12 mouse cellular contexts compared by ENCODE assay signal in the genomic region with DNA sequence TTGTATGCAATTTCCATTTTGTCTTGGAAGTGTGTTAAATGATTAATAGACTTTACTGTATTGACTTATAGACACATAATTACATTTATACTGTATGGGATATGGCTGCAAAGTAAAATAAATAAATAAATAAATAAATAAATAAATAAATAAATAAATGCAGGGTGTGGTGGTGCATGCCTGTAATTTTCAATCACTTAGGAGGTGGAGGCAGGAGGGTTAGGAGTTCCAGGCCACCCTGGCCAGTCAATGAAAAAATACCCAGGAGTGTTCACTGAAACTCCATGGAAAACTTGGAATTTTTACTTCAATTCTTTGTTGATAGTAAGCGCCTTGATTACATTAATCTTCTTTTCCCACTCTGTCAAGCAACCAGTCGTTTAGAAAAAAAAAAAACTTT. TPM values are rescaled to one million over a fixed set of nuclear protein-coding genes. Genes with fewer than 3 reads are reported as not detected.
A peak's percentile ranks its signal among the peaks of the same experiment; 100 is the strongest.
DNase-seq lines count a peak whose midpoint lies in the region; ATAC-seq and TF ChIP-seq lines count a peak whose summit lies in the region.
"Had no signal": no experiment of that assay in that cellular context is flagged by ENCODE, and none has a peak within 500 bp of the region (broad histone marks: within the 10 kb centered on the region; RNA-seq: fewer than 3 reads in every experiment).

No protein-coding gene starts in this region.

- WGBS in heart, embryonic 11.5 days (ENCODE audit: insufficient replicate concordance) = 54% methylated on average over 2 of the region's 2 CpGs
- 36% methylated on average over 2 of the region's 2 CpGs for WGBS in lung, embryonic 14.5 days
- WGBS in hindbrain, postnatal 0 days = 69% methylated on average over 2 of the region's 2 CpGs
- WGBS in macrophage (ENCODE audit: missing documents) = 64% methylated on average over 2 of the region's 2 CpGs

- no peak for ATAC-seq in heart, embryonic 11.5 days (replicated peaks; ENCODE audit: insufficient number of reproducible peaks, low FRiP score, low TSS enrichment)
- 0 out of 2 replicates have a peak, but pooled peaks have one; percentile 25 for ATAC-seq in lung, embryonic 14.5 days (ENCODE audit: insufficient read depth)
- no peak; the same call in 1 of the 2 replicates for ATAC-seq in hindbrain, postnatal 0 days

- no peak overlapping the region for H3K27ac ChIP-seq in heart, embryonic 11.5 days (ENCODE audit: low read depth, low read length)
- no peak overlapping the region for H3K27ac ChIP-seq in lung, embryonic 14.5 days (ENCODE audit: low read depth)
- no peak overlapping the region for H3K27ac ChIP-seq in hindbrain, postnatal 0 days
- H3K27ac ChIP-seq in macrophage = no peak overlapping the region

- peak overlapping the region; percentile 56 for H3K4me3 ChIP-seq in heart, embryonic 11.5 days (ENCODE audit: low read depth, low read length)
- peak overlapping the region; percentile 51 for H3K4me3 ChIP-seq in lung, embryonic 14.5 days (ENCODE audit: low read depth, low read length)
- H3K4me3 ChIP-seq in hindbrain, postnatal 0 days (ENCODE audit: low read length) = peak overlapping the region; percentile 39; the same call in 1 of the 2 replicates
- 0 out of 2 replicates have a peak overlapping the region, but pooled peaks have one; percentile 29 for H3K4me3 ChIP-seq in macrophage (ENCODE audit: inconsistent target)

- TF ChIP-seq CTCF in lung, embryonic 14.5 days (IDR thresholded peaks at IDR 0.05; ENCODE audit: low read depth) = no peak
- TF ChIP-seq CTCF in hindbrain, postnatal 0 days (IDR thresholded peaks at IDR 0.05; ENCODE audit: low read depth) = no peak

- peak overlapping the region; percentile 69 for H3K4me2 ChIP-seq in heart, embryonic 11.5 days
- H3K4me2 ChIP-seq in lung, embryonic 14.5 days = peak overlapping the region; percentile 72
- H3K4me2 ChIP-seq in hindbrain, postnatal 0 days (ENCODE audit: low read depth, low read length) = peak overlapping the region; percentile 57

- H3K9ac ChIP-seq in heart, embryonic 11.5 days (ENCODE audit: low read depth, low read length) = no peak overlapping the region
- H3K9ac ChIP-seq in lung, embryonic 14.5 days = peak overlapping the region; percentile 76; the same call in 1 of the 2 replicates
- H3K9ac ChIP-seq in hindbrain, postnatal 0 days (replicated peaks; ENCODE audit: low read length) = no peak overlapping the region; the same call in 1 of the 2 replicates

- intact Hi-C loops in heart, postnatal 36 days (cut with DNase I) = loop anchor here (2.0 to 10.0 kb wide), 4 partner anchors 82 to 1292 kb away; a partner anchor contains a TSS

- DNase-seq in heart, postnatal 36 days = no peak
- DNase-seq in lung, embryonic 14.5 days = peak; percentile 12
- DNase-seq in lung, postnatal 10 days = no peak
- no peak for DNase-seq in hindbrain, postnatal 0 days (ENCODE audit: low spot score)
- no peak for DNase-seq in retina, embryonic 14.5 days (ENCODE audit: low spot score)
- DNase-seq in adrenal gland, postnatal 25 days = no peak
- DNase-seq: retina, postnatal 1 day had no signal

- H3K9me3 ChIP-seq in heart, embryonic 11.5 days (replicated peaks; ENCODE audit: control insufficient read depth, low read length) = no peaks in the 10 kb centered on the region
- no peaks in the 10 kb centered on the region for H3K9me3 ChIP-seq in lung, embryonic 14.5 days (ENCODE audit: low read depth, low read length)
- no peaks in the 10 kb centered on the region for H3K9me3 ChIP-seq in hindbrain, postnatal 0 days (ENCODE audit: low read length)

- no peaks in the 10 kb centered on the region for H3K79me2 ChIP-seq in macrophage (ENCODE audit: inconsistent target)

- H3K27me3 ChIP-seq in heart, embryonic 11.5 days (ENCODE audit: control insufficient read depth, insufficient read depth, low read length) = no peaks in the 10 kb centered on the region
- no peaks in the 10 kb centered on the region for H3K27me3 ChIP-seq in lung, embryonic 14.5 days (ENCODE audit: insufficient read depth, low read length)
- no peaks in the 10 kb centered on the region for H3K27me3 ChIP-seq in hindbrain, postnatal 0 days (ENCODE audit: insufficient read depth, low read length)

- no peaks in the 10 kb centered on the region for H3K4me1 ChIP-seq in heart, embryonic 11.5 days (ENCODE audit: control insufficient read depth, insufficient read depth, low read length)
- 0 out of 2 replicates have a peak, but pooled peaks cover 7% of the 10 kb centered on the region for H3K4me1 ChIP-seq in lung, embryonic 14.5 days (ENCODE audit: insufficient read depth)
- 0 out of 2 replicates have a peak, but pooled peaks cover 4% of the 10 kb centered on the region for H3K4me1 ChIP-seq in hindbrain, postnatal 0 days (ENCODE audit: insufficient read depth, low read length)

- H3K36me3 ChIP-seq in heart, embryonic 11.5 days (ENCODE audit: control insufficient read depth, insufficient read depth, low read length) = no peaks in the 10 kb centered on the region
- H3K36me3 ChIP-seq in lung, embryonic 14.5 days (ENCODE audit: insufficient read depth) = no peaks in the 10 kb centered on the region
- no peaks in the 10 kb centered on the region for H3K36me3 ChIP-seq in hindbrain, postnatal 0 days (ENCODE audit: insufficient read depth, low read length)
- H3K36me3 ChIP-seq in macrophage (ENCODE audit: inconsistent target) = no peaks in the 10 kb centered on the region

RNA-seq across cellular contexts. Expression of a gene that starts 1.1 kb away (rescaled TPM):
- 69.3 and 71.5 TPM in 2 replicates for polyA plus RNA-seq in heart, embryonic 11.5 days (2014; fragmentation: Nextera tagmentation; extraction: Ambion mirVana)
- total RNA-seq in heart, postnatal 36 days (2021) = 10 to 100 TPM; 64.8 to 69.5 TPM
- 116 and 117 TPM in 2 replicates for polyA plus RNA-seq in lung, embryonic 14.5 days (2014; fragmentation: Nextera tagmentation; extraction: Ambion mirVana)
- 7.9 and 11.4 TPM in 2 replicates for total RNA-seq in hindbrain, postnatal 0 days (2014; rRNA removed)
- 31.0 and 33.7 TPM in 2 replicates for polyA plus RNA-seq in hindbrain, postnatal 0 days (2015; fragmentation: Nextera tagmentation; extraction: Ambion mirVana)
- total RNA-seq in macrophage (2018; cell fraction: chromatin; rRNA removed) = 1 to 10 TPM in 14 of 26 experiments, under 1 TPM in 1, not detected in 11; 0.99 to 4.0 (median 1.3) TPM
- total RNA-seq in macrophage (2018; cell fraction: cytosol; rRNA removed) = 10 to 100 TPM; 10.3 to 26.0 (median 16.3) TPM
- total RNA-seq in macrophage (2018; cell fraction: nucleus; rRNA removed) = 10 to 100 TPM in 6 of 26 experiments, 1 to 10 TPM in 19, under 1 TPM in 1; 0.84 to 14.4 (median 5.6) TPM
- 9.7 to 19.8 TPM (median 15.0 TPM) in 3 replicates for polyA plus RNA-seq in macrophage (2018)
- 23.4 and 29.8 TPM in 2 replicates for total RNA-seq in adrenal gland, postnatal 25 days (2021)

RNA-seq across cellular contexts. Expression of a gene that starts 11.2 kb away (rescaled TPM):
- not detected in 2 replicates for polyA plus RNA-seq in heart, embryonic 11.5 days (2014; fragmentation: Nextera tagmentation; extraction: Ambion mirVana)
- total RNA-seq in heart, postnatal 36 days (2021) = not detected
- polyA plus RNA-seq in lung, embryonic 14.5 days (2014; fragmentation: Nextera tagmentation; extraction: Ambion mirVana) = not detected in 2 replicates
- not detected in 2 replicates for total RNA-seq in hindbrain, postnatal 0 days (2014; rRNA removed)
- not detected in 2 replicates for polyA plus RNA-seq in hindbrain, postnatal 0 days (2015; fragmentation: Nextera tagmentation; extraction: Ambion mirVana)
- not detected for total RNA-seq in macrophage (2018; cell fraction: chromatin; rRNA removed)
- not detected for total RNA-seq in macrophage (2018; cell fraction: cytosol; rRNA removed)
- total RNA-seq in macrophage (2018; cell fraction: nucleus; rRNA removed) = not detected
- polyA plus RNA-seq in macrophage (2018) = not detected in 3 replicates
- total RNA-seq in adrenal gland, postnatal 25 days (2021) = not detected in 2 replicates
- total RNA-seq: common myeloid progenitor, adult 5-6 weeks had no signal
- polyA plus RNA-seq: brain, embryonic 14.5 days; large intestine, adult 2 months had no signal

RNA-seq across cellular contexts. Expression of a gene that starts 16.1 kb away (rescaled TPM):
- polyA plus RNA-seq in heart, embryonic 11.5 days (2014; fragmentation: Nextera tagmentation; extraction: Ambion mirVana) = 4.0 and 4.6 TPM in 2 replicates
- 1 to 10 TPM in 1 of 2 experiments, under 1 TPM in 1; 0.95 to 1.4 TPM for total RNA-seq in heart, postnatal 36 days (2021)
- polyA plus RNA-seq in lung, embryonic 14.5 days (2014; fragmentation: Nextera tagmentation; extraction: Ambion mirVana) = 1.7 and 2.9 TPM in 2 replicates
- total RNA-seq in hindbrain, postnatal 0 days (2014; rRNA removed) = not detected in 2 replicates
- polyA plus RNA-seq in hindbrain, postnatal 0 days (2015; fragmentation: Nextera tagmentation; extraction: Ambion mirVana) = 0.49 and 0.53 TPM in 2 replicates
- not detected for total RNA-seq in macrophage (2018; cell fraction: chromatin; rRNA removed)
- total RNA-seq in macrophage (2018; cell fraction: cytosol; rRNA removed) = under 1 TPM in 6 of 26 experiments, not detected in 20; 0.07 to 0.17 (median 0.11) TPM
- under 1 TPM in 1 of 26 experiments, not detected in 25; 0.29 TPM for total RNA-seq in macrophage (2018; cell fraction: nucleus; rRNA removed)
- polyA plus RNA-seq in macrophage (2018) = 0.63 TPM in 1 of 3 replicates, not detected in the others
- total RNA-seq in adrenal gland, postnatal 25 days (2021) = 4.1 and 6.0 TPM in 2 replicates
